Mouse (Mus musculus) ovary, postnatal 14 days (tissue): ENCODE data around the gene Leprot.

ENCODE experiments used
- DNase-seq: peaks from one replicate; pipeline ENCODE4 v3.0.0; 2022; ENCODE audit warnings: low spot score

The Leprot gene

DNA sequence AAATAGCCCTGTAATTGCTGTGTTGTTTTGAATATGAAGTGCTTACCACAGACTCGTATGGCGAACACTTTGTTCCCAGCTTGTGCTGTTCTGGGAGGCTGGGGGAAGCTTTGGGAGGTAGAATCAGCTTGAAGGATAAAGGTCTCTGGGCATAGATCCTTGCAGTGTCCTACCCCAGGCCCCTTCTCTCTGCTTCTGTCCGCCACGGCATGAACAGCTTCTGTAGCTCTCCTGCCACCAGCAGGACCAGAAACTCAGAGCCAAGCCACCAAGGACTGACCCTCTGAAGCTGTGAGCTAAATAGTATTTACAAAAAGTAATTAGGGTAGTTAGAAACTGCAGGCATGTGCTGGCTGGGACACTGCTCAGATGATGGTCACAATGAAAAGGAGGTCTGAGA, 17.2 kb downstream of the Leprot start:
- DNase-seq: no peak

DNA sequence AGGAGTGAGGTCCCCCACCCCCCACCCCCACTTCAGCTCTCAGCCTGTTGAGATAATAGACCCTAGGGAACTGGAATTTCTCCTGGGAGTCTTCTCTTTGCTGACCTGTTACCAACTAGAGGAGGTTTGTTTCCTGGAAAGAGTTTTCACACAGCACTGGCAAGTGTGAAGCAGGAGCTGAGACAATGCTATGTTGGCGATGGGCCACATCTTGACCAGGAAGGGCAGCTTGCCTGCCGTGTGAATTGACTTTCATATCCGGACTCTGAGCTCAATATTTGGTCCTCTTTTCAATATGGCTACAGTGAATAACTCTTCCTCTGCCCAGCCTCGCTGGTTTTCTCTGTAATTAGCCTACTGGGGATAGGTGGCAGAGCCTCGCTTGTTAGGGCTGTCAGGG, 21.6 kb downstream of the Leprot start:
- no peak for DNase-seq

DNA sequence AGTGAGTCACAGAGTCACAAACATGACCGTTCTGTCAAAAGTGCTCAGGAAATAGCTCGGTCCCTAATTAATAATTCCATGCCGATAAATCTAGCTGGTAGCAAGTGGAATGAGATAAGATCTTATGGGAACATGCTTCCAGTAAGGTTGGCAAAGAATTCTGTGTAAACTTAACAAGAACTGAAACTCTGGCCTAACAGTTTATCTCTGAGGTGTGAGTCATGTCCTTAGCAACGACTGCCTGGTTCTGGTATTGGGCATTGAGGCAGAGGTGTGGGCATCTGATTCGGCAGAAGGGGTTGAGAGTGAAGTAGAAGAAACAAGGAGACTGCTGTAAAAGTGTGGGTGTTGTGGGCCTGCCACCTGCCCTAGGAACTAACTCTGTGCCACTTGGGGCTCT, 22.3 kb downstream of the Leprot start:
- DNase-seq: no peak

DNA sequence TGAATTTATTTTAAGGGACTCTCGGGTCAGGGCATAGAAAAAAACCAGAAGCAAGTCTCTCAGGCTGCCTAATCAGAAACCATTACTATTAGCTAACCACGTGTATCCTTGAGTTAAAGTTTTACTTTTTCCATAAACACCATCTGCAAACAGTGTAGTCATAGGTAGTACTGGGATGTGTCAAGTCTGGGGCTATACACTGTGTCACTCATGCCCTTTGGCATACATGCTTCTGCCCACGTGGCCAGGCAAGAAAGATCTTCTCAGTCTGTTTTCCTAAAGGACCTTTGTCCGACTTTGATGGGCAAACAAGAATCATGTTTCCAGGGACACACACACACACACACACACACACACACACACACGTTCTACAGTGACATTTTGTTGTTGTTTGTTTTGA, 27.3 kb downstream of the Leprot start:
- no peak for DNase-seq

- peak; percentile 44 for DNase-seq
Measured at GRCm38 (mm10) chr4:101675726-101676125, 28.2 kb downstream of the Leprot start.

- no peak for DNase-seq
Measured at GRCm38 (mm10) chr4:101682620-101683019, 35.1 kb downstream of the Leprot start.

DNA sequence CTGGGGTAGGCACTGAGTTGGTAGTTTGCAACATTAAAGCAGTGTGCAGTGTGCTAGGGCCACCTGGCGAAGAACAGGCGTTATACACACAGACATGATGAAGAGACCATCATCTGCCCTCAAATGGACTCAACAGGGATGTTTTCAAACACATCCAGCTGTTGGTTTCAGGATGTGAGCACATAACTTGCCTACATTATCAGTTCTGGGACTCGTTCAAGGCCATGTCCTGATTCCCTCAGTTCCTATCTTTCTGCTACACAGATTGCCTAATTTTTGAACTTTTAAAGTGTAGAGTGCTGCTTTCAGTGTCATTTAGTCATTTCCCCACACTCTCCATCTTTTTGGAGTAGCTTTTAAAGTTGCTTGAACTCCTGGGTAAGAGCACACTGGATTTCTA, 35.6 kb downstream of the Leprot start:
- no peak for DNase-seq

DNA sequence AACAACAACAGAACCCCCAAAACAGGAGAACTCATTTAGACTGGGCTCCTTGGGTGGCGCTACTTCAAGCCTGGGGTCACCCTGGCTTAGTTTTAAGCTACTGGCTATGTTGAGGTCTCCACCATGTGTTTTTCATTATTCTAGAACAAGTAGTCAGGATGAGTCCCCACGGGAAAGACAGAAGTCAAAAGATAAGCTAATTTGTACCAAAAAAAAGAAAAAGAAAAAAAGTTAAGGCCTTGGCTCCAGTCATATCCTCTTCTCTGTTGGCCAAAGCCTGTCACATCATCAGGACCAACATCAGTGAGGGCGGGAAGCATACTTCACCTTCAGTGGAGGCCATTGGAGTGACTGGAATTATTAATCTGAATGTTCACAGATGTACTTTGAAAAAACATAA, 37.3 kb downstream of the Leprot start:
- DNase-seq: no peak

DNA sequence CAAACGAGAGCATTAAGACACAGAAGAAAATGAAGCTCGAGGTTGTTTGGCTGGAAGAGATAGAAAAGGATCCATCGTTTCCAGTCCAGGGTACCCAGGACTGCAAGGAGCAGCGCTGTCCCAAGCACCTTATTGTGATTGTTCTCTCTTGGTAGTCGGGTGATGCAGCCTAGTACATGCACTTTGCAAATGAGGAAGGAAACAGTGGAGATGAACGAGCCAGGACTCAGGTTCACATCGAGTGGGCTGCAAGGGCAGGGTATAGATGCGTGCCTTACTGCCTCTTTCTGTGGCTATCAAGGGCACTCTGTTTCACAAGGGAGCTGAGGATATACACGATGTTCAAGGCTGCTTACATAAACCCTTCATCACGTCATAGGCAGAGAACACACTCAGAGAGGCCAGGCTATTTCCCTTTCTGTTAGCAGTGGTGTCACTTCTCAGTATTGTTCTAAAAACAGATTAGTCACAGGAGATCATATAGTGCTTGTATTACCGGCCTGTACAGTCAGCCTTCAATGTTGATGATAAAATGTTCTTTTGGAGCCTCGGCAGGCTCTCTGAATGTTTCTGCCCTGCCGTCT, 38.8 kb downstream of the Leprot start:
- DNase-seq: no peak

DNA sequence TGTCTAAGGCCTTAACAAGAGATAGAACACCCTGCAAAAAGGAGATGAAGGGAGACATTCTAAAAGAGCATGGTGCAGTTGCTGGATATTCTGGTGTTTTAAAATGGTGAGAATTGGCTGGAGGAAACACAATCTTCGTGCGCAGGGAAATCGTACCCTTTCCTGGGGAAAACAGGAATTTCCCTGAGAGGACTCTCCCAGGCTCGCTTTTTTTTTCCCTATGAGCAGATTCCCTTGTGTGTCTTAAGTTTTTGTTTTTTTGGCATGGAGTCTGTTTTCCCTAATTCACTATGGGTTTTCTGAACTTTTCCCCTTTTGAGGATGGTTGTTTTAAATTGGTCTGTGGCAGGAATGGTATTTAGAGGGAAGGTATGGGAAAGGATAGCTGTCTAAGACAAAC, 41.7 kb downstream of the Leprot start:
- DNase-seq: no peak

DNA sequence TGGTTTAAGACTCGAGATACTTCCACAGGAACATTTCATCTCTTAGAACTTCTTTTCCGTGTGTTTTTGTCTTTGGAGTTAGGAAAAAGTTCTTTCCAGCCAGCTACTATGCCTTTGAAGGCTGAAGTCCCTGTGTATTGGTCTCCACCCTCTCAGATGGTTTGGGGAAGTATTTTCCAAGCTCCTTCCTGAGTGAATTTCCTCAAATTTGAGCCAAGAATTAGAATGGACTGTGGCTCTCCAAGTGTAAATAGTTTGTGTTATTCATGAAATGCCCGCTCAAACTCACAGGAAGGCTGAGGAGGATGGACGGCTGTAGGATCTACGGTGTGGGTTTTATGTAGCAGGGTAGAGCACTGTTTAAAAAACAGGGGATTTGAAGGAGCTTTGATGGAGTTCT, 42.1 kb downstream of the Leprot start:
- no peak for DNase-seq

DNA sequence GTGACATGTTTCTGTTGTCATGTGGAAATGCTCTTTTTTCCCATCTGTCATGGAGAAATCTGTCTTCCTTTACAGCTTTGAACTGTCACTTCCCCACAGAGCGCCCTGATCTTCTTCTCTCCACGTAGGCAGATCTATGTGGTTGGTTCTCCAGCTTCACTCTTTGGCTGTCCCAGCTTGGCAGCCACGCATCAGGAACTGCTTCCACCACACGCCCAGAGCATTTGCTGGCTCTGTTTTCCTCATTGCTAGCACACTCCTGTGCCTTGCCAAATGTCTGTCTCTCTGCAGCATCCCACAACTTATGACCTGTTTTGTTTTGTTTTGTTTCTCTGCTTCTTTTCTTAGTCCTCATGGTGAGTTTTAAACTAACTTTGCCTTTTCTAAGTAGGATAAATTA, 45.4 kb downstream of the Leprot start:
- DNase-seq: peak; percentile 26

- DNase-seq: no peak
Measured at GRCm38 (mm10) chr4:101694529-101694928, 47.0 kb downstream of the Leprot start.

DNA sequence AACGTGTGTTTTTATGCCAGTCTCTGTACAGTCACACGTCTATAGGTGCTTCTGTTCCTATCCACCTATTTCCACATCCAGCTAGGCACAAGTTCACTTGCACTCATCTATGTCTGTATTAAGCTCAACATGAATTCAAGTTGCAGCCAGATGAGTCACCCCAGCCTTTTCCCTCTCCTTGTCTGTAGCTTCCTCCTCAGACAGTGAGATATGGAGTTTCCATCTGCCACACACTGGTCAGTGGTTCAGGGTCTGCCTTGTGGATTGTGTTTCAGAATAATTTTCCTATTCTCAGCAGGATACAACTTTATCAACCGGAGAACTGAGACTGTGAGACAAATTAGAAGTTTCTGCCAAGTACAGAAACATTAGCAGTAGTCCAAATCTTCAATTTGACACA, 49.7 kb downstream of the Leprot start:
- DNase-seq: no peak

GRCm38 (mm10) chr4:101699423-101699822, 51.9 kb downstream of the Leprot start:
- DNase-seq: no peak

- DNase-seq: no peak
Measured at GRCm38 (mm10) chr4:101700892-101701640, 53.5 kb downstream of the Leprot start.

GRCm38 (mm10) chr4:101705325-101705724, 57.8 kb downstream of the Leprot start:
- DNase-seq: no peak

DNA sequence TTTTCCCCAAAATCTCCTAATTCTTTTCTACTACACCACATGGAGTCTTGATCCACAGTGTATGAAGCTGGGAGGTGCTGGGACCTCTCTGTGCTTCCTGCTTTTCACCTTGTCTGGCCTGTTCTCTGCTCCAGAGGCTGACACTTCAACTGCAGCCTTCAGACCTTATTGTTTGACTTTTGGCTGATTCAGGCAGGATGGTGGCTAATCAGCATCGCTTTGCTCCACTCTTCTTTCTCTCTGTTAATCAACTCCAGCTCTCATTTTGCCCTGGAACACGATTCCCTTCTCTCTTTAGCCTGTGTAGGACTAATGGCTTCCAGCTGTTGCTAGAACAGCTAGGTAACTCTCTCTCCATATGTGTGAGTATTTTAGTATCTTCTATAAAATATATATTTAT, 59.7 kb downstream of the Leprot start:
- DNase-seq: no peak

- DNase-seq: no peak
Measured at GRCm38 (mm10) chr4:101707953-101708352, 60.4 kb downstream of the Leprot start.
